Mouse (Mus musculus): Measurements from ENCODE around the gene Gm13043.
"Not testable (repeated sequence)": the region's sequence is repeated elsewhere in the genome, so short reads cannot be mapped to it uniquely, and the experiment has no call there.

GRCm38 (mm10) chr4:143535654-143536053 is 24.5 kb downstream of the Gm13043 start, which contains the start of gene Gm13040:
- TF ChIP-seq CTCF (IDR thresholded peaks at IDR 0.05; ENCODE audit: borderline replicate concordance, extremely low read depth, insufficient read depth, insufficient read length); POLR2A (IDR thresholded peaks at IDR 0.05; ENCODE audit: borderline replicate concordance, extremely low read depth, insufficient read depth, insufficient read length, poor library complexity, severe bottlenecking): not testable (repeated sequence)
